ENCODE assay signal across 17 mouse cellular contexts in the genomic region with DNA sequence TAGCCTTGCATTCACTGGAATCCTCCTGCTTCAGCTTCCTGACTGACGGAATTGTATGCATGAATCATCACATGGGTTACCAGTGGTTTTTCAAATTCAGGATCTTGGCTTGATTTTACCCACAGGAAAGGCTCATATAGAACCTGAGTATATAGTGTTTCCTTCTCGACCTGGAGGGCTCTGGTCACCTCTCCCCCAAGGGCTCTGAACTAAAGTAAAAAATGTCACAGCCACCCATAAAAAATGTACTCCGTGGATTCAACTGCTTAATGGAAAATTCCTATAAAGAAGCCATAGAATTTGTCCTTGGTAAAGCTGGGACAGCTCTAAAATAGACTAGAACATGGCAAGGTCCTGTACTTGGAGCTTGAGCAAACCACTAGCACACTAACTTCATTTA.
"Had no signal": no experiment of that assay in that cellular context is flagged by ENCODE, and none has a peak within 500 bp of the region (broad histone marks: within the 10 kb centered on the region; RNA-seq: fewer than 3 reads in every experiment).

No protein-coding gene starts in this region.

- H3K36me3 ChIP-seq: lung, embryonic 15.5 days; midbrain, embryonic 12.5 days; midbrain, embryonic 15.5 days; neural tube, embryonic 12.5 days had no signal

- H3K27me3 ChIP-seq: lung, embryonic 15.5 days; megakaryocyte, embryonic 14.5 days; midbrain, embryonic 12.5 days; midbrain, embryonic 15.5 days; neural tube, embryonic 12.5 days had no signal

- H3K27ac ChIP-seq: lung, embryonic 15.5 days; macrophage; midbrain, embryonic 12.5 days; midbrain, embryonic 15.5 days; neural tube, embryonic 12.5 days had no signal

- H3K9ac ChIP-seq: liver, postnatal 0 days; lung, embryonic 15.5 days; midbrain, embryonic 12.5 days; midbrain, embryonic 15.5 days; neural tube, embryonic 12.5 days had no signal

- H3K4me3 ChIP-seq: lung, embryonic 15.5 days; megakaryocyte, embryonic 14.5 days; midbrain, embryonic 12.5 days; midbrain, embryonic 15.5 days; neural tube, embryonic 12.5 days had no signal

- H3K9me3 ChIP-seq: lung, embryonic 15.5 days; megakaryocyte, embryonic 14.5 days; midbrain, embryonic 12.5 days; midbrain, embryonic 15.5 days; neural tube, embryonic 12.5 days had no signal

- DNase-seq: liver, postnatal 0 days; lung, adult 2 months; lung, postnatal 14 days; lung, postnatal 36 days; right cerebral cortex, postnatal 25 days; right cerebral cortex, postnatal 4 days; spleen, adult 18-20 months; thymus, adult 18-20 months; thymus, postnatal 14 days; thymus, postnatal 36 days had no signal

- ATAC-seq: liver, postnatal 0 days; lung, postnatal 0 days; midbrain, embryonic 15.5 days had no signal

- H3K4me1 ChIP-seq: midbrain, embryonic 12.5 days; midbrain, embryonic 15.5 days had no signal

- H3K4me2 ChIP-seq: lung, embryonic 15.5 days; midbrain, embryonic 12.5 days; midbrain, embryonic 15.5 days; neural tube, embryonic 12.5 days had no signal
